Mouse (Mus musculus) liver, embryonic 15.5 days (tissue): ENCODE results near the gene Pstpip1. TPM values are rescaled to one million over a fixed set of nuclear protein-coding genes. Genes with fewer than 3 reads are reported as not detected.

Experiments used
- ATAC-seq: fragments of 200-750 bp; cut with Nextera tagmentation; 2 replicates; pipeline ENCODE4 v1.8.0; 2017; ENCODE audit warnings: moderate number of reproducible peaks, mild to moderate bottlenecking, moderate library complexity; ENCODE audit not compliant: insufficient read depth
- H3K27ac ChIP-seq: fragments of 300-500 bp; sonication (generic); replicated peaks from 2 replicates; pipeline ENCODE4 v1.5.1; 2015; ENCODE audit warnings: mild to moderate bottlenecking, inconsistent platforms
- H3K27me3 ChIP-seq: fragments of 300-500 bp; sonication (generic); 2 replicates; pipeline ENCODE4 v1.6.1; 2015; ENCODE audit warnings: mild to moderate bottlenecking, inconsistent platforms
- H3K36me3 ChIP-seq: fragments of 300-500 bp; sonication (generic); replicated peaks from 2 replicates; pipeline ENCODE4 v1.6.1; 2015; ENCODE audit warnings: moderate library complexity, mild to moderate bottlenecking, inconsistent platforms
- H3K4me1 ChIP-seq: fragments of 300-500 bp; sonication (generic); replicated peaks from 2 replicates; pipeline ENCODE4 v1.6.1; 2015; ENCODE audit warnings: inconsistent platforms
- H3K4me2 ChIP-seq: fragments of 300-500 bp; sonication (generic); 2 replicates; pipeline ENCODE4 v1.6.1; 2015; ENCODE audit warnings: moderate library complexity, mild to moderate bottlenecking, inconsistent platforms
- H3K4me3 ChIP-seq: fragments of 300-500 bp; sonication (generic); replicated peaks from 2 replicates; pipeline ENCODE4 v1.5.1; 2015; ENCODE audit warnings: mild to moderate bottlenecking, inconsistent platforms
- H3K9ac ChIP-seq: fragments of 300-500 bp; sonication (generic); 2 replicates; pipeline ENCODE4 v1.6.1; 2015; ENCODE audit warnings: moderate library complexity, mild to moderate bottlenecking, inconsistent platforms
- H3K9me3 ChIP-seq: fragments of 300-500 bp; sonication (generic); replicated peaks from 2 replicates; pipeline ENCODE4 v1.6.1; 2016; ENCODE audit warnings: inconsistent platforms
- WGBS: fragments of 180-500 bp; shearing (Covaris S2); methylation state at CpG from one replicate; pipeline ENCODE4 v1.1.7; 2015; ENCODE audit warnings: mixed read lengths; ENCODE audit not compliant: insufficient replicate concordance; 5-methylcytosine and 5-hydroxymethylcytosine counted together
- polyA plus RNA-seq: library from polyadenylated mRNA; unstranded; fragments of >200 nt; fragmentation: Nextera tagmentation; extraction: Ambion mirVana; gene quantifications from 2 replicates; pipeline ENCODE4 v1.2.1, GENCODE M21; 2015

The Pstpip1 gene
- 5.8 and 6.5 TPM in 2 replicates for polyA plus RNA-seq

GRCm38 (mm10) chr9:56089778-56090520 is at the start of gene Pstpip1:
TSS of gene Pstpip1 (plus strand) at chr9:56089962.
- Histone ChIP-seq H3K4me2 (0 out of 2 replicates have a peak within 1 kb of the TSS, but pooled peaks have one; percentile 18), H3K36me3 (no peaks in the 10 kb centered on the region), H3K4me3 (peak within 1 kb of the TSS; percentile 42), H3K27me3 (no peaks in the 10 kb centered on the region), H3K9ac (peak within 1 kb of the TSS; percentile 6; the same call in 1 of the 2 replicates), H3K9me3 (no peaks in the 10 kb centered on the region), H3K4me1 (no peaks in the 10 kb centered on the region), H3K27ac (peak within 1 kb of the TSS; percentile 29; the same call in 1 of the 2 replicates)
- ATAC-seq = 0 out of 2 replicates have a peak, but pooled peaks have one; percentile 40
- 12% methylated on average over 22 of the region's 22 CpGs for WGBS

- Histone ChIP-seq H3K27me3 (no peaks in the 10 kb centered on the region), H3K36me3 (0 out of 2 replicates have a peak, but pooled peaks cover 3% of the 10 kb centered on the region), H3K9me3 (no peaks in the 10 kb centered on the region), H3K27ac (peak within 1 kb of the TSS; percentile 66), H3K4me2 (peak within 1 kb of the TSS; percentile 96), H3K9ac (peak within 1 kb of the TSS; percentile 78), H3K4me1 (peaks cover 12% of the 10 kb centered on the region), H3K4me3 (peak within 1 kb of the TSS; percentile 73)
- WGBS = under 1% methylated on average over 49 of the region's 49 CpGs
- peak; percentile 100 for ATAC-seq
Observed at GRCm38 (mm10) chr9:56041372-56042180, 48.2 kb upstream of the Pstpip1 start, which contains the start of gene Rcn2. TSS of gene Rcn2 (plus strand) at chr9:56041845.

- Histone ChIP-seq H3K27ac (peak overlapping the region; percentile 66), H3K9ac (peak overlapping the region; percentile 78), H3K27me3 (no peaks in the 10 kb centered on the region), H3K36me3 (0 out of 2 replicates have a peak, but pooled peaks cover 3% of the 10 kb centered on the region), H3K4me3 (peak overlapping the region; percentile 73), H3K4me2 (peak overlapping the region; percentile 96), H3K4me1 (peaks cover 12% of the 10 kb centered on the region), H3K9me3 (no peaks in the 10 kb centered on the region)
- ATAC-seq = no peak
- WGBS = under 1% methylated on average over 16 of the region's 16 CpGs
Observed at GRCm38 (mm10) chr9:56042181-56042621, 47.6 kb upstream of the Pstpip1 start.

GRCm38 (mm10) chr9:56053796-56054195 is 36.0 kb upstream of the Pstpip1 start:
- 71% methylated on average over 3 of the region's 3 CpGs for WGBS
- Histone ChIP-seq H3K4me3 (no peak overlapping the region), H3K27ac (no peak overlapping the region), H3K27me3 (no peaks in the 10 kb centered on the region), H3K9me3 (no peaks in the 10 kb centered on the region), H3K36me3 (0 out of 2 replicates have a peak, but pooled peaks cover 7% of the 10 kb centered on the region), H3K4me2 (no peak overlapping the region), H3K4me1 (no peaks in the 10 kb centered on the region), H3K9ac (no peak overlapping the region)
- ATAC-seq = no peak

GRCm38 (mm10) chr9:56056147-56056546 is 33.6 kb upstream of the Pstpip1 start:
- H3K9ac ChIP-seq = no peak overlapping the region
- no peak overlapping the region for H3K4me3 ChIP-seq
- no peak for ATAC-seq
- H3K27me3 ChIP-seq = no peaks in the 10 kb centered on the region
- H3K36me3 ChIP-seq = 0 out of 2 replicates have a peak, but pooled peaks cover 16% of the 10 kb centered on the region
- no peak overlapping the region for H3K4me2 ChIP-seq
- WGBS = 80% methylated on average over 6 of the region's 6 CpGs
- no peaks in the 10 kb centered on the region for H3K9me3 ChIP-seq
- H3K27ac ChIP-seq = no peak overlapping the region
- no peaks in the 10 kb centered on the region for H3K4me1 ChIP-seq

- Histone ChIP-seq H3K27ac (no peak overlapping the region), H3K4me3 (no peak overlapping the region), H3K9me3 (no peaks in the 10 kb centered on the region), H3K4me1 (no peaks in the 10 kb centered on the region), H3K4me2 (no peak overlapping the region), H3K36me3 (0 out of 2 replicates have a peak, but pooled peaks cover 17% of the 10 kb centered on the region), H3K9ac (no peak overlapping the region), H3K27me3 (no peaks in the 10 kb centered on the region)
- WGBS = 79% methylated on average over 5 of the region's 5 CpGs
- ATAC-seq = no peak
Observed at GRCm38 (mm10) chr9:56062336-56062735, 27.4 kb upstream of the Pstpip1 start.

- no peak for ATAC-seq
- Histone ChIP-seq H3K9ac (no peak overlapping the region), H3K27ac (no peak overlapping the region), H3K9me3 (no peaks in the 10 kb centered on the region), H3K4me2 (no peak overlapping the region), H3K4me3 (no peak overlapping the region), H3K4me1 (no peaks in the 10 kb centered on the region), H3K36me3 (0 out of 2 replicates have a peak, but pooled peaks cover 12% of the 10 kb centered on the region), H3K27me3 (no peaks in the 10 kb centered on the region)
- WGBS = 60% methylated on average over 3 of the region's 3 CpGs
Observed at GRCm38 (mm10) chr9:56065011-56065410, 24.8 kb upstream of the Pstpip1 start.

- no peaks in the 10 kb centered on the region for H3K9me3 ChIP-seq
- 53% methylated on average over 4 of the region's 4 CpGs for WGBS
- H3K36me3 ChIP-seq = no peaks in the 10 kb centered on the region
- H3K9ac ChIP-seq = no peak overlapping the region
- no peaks in the 10 kb centered on the region for H3K27me3 ChIP-seq
- no peak overlapping the region for H3K4me2 ChIP-seq
- no peak overlapping the region for H3K4me3 ChIP-seq
- no peak overlapping the region for H3K27ac ChIP-seq
- H3K4me1 ChIP-seq = no peaks in the 10 kb centered on the region
- no peak for ATAC-seq
Observed at GRCm38 (mm10) chr9:56067964-56068363, 21.8 kb upstream of the Pstpip1 start.

GRCm38 (mm10) chr9:56068630-56069029 is 21.1 kb upstream of the Pstpip1 start:
- no peak for ATAC-seq

GRCm38 (mm10) chr9:56072861-56073260 is 16.9 kb upstream of the Pstpip1 start:
- Histone ChIP-seq H3K4me2 (no peak overlapping the region), H3K4me1 (peaks cover 11% of the 10 kb centered on the region), H3K27ac (no peak overlapping the region), H3K4me3 (no peak overlapping the region), H3K9ac (no peak overlapping the region), H3K27me3 (no peaks in the 10 kb centered on the region), H3K36me3 (no peaks in the 10 kb centered on the region), H3K9me3 (no peaks in the 10 kb centered on the region)
- 45% methylated on average over 2 of the region's 2 CpGs for WGBS
- ATAC-seq = no peak

More at GRCm38 (mm10) chr9:56068630-56069029, 21.1 kb upstream of the Pstpip1 start:
- WGBS = 72% methylated on average over 1 of the region's 1 CpGs
- Histone ChIP-seq H3K9me3 (no peaks in the 10 kb centered on the region), H3K4me3 (no peak overlapping the region), H3K4me1 (no peaks in the 10 kb centered on the region), H3K27ac (no peak overlapping the region), H3K36me3 (no peaks in the 10 kb centered on the region), H3K27me3 (no peaks in the 10 kb centered on the region), H3K9ac (no peak overlapping the region), H3K4me2 (no peak overlapping the region)

GRCm38 (mm10) chr9:56074863-56075262 is 14.9 kb upstream of the Pstpip1 start:
- no peaks in the 10 kb centered on the region for H3K9me3 ChIP-seq
- H3K36me3 ChIP-seq = no peaks in the 10 kb centered on the region
- no peaks in the 10 kb centered on the region for H3K27me3 ChIP-seq
- WGBS = 78% methylated on average over 12 of the region's 12 CpGs
- no peak overlapping the region for H3K4me2 ChIP-seq
- no peak for ATAC-seq
- H3K27ac ChIP-seq = no peak overlapping the region
- H3K4me1 ChIP-seq = peaks cover 11% of the 10 kb centered on the region
- H3K9ac ChIP-seq = no peak overlapping the region
- no peak overlapping the region for H3K4me3 ChIP-seq
